Mouse (Mus musculus) left cerebral cortex, adult 11 months (tissue): ENCODE data around the gene Alox12b.

Source experiments
- DNase-seq: peaks from one replicate; pipeline ENCODE4 v3.0.0; 2022; ENCODE audit warnings: low spot score

Alox12b gene

GRCm38 (mm10) chr11:69156800-69157199 is at the start of gene Alox12b:
Alox12b (plus strand) TSS chr11:69156989.
- DNase-seq = no peak

DNA sequence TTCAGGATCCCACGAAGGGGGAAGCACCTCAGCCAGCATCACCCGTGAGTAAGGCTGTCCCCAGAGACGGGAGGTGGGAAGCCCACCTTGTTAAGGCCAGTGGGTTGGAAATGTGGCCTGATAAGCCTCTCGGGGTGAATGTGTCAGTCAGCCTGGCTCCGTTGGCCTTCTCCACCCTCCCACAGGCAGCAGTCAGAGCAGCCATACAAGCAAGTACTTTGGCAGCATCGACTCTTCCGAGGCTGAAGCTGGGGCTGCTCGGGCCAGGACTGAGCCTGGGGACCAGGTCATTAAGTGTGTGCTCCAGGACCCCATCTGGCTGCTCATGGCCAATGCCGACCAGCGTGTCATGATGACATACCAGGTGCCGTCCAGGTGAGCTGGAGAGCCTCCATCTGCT is 49.1 kb upstream of the Alox12b start:
- DNase-seq = no peak

DNA sequence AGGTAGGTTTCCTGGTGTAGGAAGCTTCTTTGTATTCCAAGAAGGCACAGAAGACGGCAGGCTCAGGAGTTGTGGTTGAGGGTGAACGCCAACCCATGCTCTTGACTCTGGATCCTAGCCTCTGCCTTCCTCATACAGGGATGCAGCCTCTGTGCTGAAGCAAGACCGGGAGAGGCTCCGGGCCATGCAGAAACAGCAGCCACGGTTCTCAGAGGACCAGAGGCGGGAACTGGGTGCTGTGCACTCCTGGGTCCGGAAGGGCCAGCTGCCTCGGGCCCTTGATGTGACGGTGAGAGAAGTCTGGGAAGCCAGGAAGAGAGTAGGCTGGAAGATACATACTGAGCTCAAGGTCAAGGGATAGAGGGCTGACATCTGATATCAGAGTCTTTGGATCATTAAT is 48.6 kb upstream of the Alox12b start:
- no peak for DNase-seq

DNA sequence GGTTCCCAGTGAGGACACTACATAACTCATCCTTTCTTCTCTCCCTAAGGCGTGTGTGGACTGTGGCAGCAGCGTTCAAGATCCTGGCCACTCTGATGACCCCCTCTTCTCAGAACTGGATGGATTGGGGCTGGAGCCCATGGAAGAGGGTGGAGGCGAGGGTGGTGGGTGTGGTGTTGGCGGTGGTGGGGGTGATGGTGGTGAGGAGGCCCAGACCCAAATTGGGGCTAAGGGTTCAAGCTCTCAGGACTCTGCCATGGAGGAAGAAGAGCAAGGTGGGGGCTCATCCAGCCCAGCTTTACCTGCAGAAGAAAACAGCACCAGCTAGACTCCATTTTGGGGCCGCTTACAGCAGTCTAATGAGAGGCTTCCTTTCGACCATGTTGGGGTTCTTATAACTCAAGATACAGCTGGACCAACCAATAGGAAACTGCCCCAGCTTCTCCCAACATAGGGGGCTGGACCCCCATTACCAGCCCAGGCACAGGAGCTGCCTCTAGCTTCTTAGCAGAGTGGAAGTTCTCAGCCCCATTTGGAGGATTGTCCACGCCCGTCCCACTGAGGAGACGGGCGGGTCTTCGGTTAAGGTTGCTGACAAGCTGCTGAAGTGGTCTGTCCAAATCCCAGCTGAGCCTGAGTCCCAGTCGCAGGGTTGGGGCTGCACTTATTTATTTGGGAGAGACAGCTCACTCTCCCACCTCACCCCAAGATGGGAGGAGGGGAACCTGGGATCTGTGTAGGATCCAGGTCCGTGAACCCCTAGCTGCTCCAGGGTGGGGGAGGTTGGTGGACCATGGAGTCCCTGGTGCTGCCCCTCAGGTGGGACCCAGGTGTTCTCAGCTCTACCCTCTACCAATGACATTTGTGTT is 47.5 kb upstream of the Alox12b start:
- DNase-seq = no peak

GRCm38 (mm10) chr11:69110319-69111046 is 46.3 kb upstream of the Alox12b start:
- DNase-seq = no peak

DNA sequence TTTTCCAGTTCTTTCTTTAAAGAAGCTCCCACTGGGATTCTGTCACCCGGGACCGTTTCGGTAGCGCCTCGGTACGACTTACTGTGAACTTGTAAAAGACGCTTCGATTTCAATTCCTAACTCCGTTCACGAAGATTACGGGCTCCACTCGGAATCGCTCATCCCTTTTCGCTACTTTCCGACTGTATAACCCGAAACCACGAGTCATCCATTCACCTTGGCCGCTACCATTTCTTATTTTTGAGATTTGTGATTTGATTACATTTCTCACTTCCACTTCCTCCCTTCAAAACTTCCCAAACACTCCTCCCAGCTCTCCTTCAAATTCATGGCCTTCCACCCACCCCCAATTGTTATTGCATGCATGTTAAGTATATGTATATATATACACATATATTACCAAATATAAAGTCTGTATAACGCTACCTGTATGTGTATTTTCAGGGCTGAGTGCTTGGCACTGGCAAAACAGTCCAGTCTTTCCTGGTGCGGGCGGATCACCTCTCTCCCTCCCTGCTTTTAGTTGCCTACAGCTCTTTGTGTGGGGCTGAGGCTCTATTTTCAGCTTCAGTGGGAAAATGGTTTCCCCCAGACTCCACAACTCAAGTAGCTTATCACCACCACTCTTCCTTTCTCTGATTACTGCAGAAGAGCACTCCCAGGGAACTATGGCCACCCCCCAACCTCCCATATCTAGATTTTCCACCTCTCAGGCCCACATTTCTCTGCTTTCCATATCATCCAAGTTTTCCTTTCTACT is 45.6 kb upstream of the Alox12b start:
- no peak for DNase-seq

GRCm38 (mm10) chr11:69111865-69112264 is 44.9 kb upstream of the Alox12b start:
- no peak for DNase-seq

GRCm38 (mm10) chr11:69114018-69114417 is 42.8 kb upstream of the Alox12b start:
- no peak for DNase-seq

DNA sequence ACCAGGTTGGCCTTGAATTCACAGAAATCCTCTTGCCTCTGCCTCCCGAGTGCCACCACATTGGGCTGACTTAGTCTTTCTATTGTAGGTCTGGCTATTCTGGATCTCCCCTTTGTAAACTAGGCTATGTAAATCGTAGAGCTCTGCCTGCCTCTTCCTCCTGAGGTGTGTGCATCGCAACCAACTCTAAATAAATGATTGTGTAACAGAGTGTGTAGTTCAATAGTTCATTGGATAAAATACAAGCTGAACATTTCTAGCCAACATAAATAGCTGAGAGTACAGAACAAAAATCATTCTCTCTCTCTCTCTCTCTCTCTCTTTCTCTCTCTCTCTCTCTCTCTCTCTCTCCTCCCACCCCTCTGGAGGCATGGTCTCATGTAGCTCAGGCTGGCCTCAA is 42.2 kb upstream of the Alox12b start:
- no peak for DNase-seq

DNA sequence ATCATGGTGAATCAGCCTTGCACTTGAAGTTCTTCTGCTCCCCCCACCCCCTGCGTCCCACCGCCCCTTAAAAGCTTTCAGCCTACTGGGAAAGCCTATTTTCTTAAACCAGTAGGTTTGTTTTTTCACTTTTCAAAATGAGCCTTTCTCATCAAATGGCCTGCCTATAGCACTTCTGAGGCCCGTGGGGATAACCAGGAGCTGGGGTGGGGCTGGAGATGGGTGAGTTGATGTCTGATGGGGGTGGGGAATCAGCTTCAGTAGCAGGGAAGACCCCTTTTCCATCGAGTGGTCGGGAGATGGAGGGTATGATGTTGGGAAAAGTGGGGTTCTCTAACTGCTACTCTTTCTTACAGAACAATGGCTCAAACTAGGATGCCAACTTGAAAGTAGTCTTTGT is 39.9 kb upstream of the Alox12b start:
- DNase-seq = no peak

GRCm38 (mm10) chr11:69117737-69118695 is 38.8 kb upstream of the Alox12b start:
- no peak for DNase-seq

DNA sequence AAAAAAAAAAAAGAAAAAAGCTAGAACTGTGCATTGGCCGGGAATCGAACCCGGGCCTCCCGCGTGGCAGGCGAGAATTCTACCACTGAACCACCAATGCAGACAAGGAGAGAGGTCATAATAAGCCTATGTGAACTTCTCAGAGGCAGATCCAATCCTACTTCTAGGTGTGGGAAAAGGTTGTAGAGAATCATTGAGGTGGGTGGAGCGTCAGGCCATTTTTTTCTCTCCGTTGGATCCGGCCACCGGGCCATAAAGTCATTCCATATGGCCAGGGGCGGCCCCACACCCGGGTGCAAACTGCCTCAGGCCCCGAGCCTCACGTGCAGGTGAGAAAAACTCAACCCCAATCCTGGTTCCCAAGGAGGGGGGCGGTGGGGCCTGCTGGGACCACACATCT is 38.0 kb upstream of the Alox12b start:
- no peak for DNase-seq

DNA sequence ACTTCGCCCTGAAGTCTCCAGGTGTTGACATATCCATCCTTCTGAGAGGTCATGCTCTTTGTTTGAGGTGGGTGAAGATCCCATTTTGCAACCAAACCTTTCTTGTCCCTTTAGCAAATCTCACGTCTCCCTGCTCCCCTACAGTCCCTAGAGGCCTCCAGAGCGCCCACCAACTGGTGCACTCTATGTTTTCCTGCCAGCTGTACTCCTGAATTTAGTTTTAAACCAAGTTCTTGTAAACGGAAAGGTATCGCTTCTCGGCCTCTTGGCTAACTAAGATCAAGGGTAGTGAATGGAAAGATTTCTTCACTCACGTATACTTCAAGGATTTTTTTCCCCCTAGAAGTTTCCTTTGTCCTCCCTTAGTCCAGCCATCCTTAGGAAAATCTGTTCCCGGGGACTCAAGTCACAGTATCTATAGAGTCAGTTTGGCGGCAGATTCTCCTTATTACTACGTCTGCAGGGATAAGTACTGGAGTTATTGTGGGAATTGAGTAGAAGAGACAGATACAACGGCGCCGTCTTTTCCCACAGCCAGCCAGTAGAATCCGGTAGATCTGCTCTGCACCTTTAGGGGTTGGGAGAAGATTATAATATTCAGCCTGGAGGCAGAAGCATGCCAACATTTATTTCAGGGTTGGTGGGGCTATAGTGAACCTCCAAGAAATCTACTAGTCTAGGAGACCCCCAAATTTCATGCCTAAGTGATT is 37.2 kb upstream of the Alox12b start:
- DNase-seq = no peak

- DNase-seq = no peak
Observed at GRCm38 (mm10) chr11:69120221-69121000, 36.4 kb upstream of the Alox12b start, which contains the start of gene Hes7. Hes7 (plus strand) TSS chr11:69120404.

DNA sequence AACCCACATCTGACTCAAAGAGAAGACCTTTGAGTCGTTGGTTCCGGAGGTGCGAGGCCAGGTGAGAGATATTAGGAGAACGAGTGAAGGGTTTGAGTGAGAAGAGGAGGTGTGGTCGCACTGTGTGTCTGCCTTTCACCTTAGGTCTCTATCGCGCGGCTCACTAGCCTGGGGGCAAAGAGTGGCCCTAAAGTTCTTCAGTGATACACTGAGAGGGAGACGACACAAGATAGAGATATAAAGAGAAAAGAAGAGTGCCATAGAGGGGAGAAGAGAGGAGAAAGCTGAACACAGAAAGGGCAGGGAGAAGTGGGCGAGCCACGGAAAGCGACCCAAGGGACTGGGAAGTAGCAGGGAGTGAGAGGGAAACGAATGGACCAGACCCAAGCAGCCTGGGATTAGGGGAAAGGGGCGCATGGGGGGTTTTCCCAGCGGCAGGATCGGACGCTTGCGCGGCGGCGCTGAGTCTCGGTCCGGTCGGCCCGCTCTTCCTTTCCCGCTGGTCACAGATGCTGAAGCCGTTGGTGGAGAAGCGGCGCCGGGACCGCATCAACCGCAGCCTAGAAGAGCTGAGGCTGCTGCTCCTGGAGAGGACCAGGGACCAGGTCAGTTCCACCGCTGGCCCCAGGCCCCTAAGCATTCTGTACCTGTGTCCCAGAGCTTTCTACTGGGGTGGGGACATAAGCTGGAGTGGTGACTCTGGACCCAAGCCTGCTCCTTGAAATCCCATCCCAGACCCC is 35.6 kb upstream of the Alox12b start:
- DNase-seq = no peak

- no peak for DNase-seq
Observed at GRCm38 (mm10) chr11:69121741-69122335, 35.0 kb upstream of the Alox12b start.

GRCm38 (mm10) chr11:69122336-69122951 is 34.3 kb upstream of the Alox12b start, which contains the start of gene 9130213A22Rik:
9130213A22Rik (minus strand) TSS chr11:69122589.
- DNase-seq = no peak

- peak; percentile 91 for DNase-seq
Observed at GRCm38 (mm10) chr11:69123056-69123692, 33.6 kb upstream of the Alox12b start.
